Mouse (Mus musculus) bone marrow, adult 2 months (tissue): ENCODE results near the gene Trdn. TPM values are rescaled to one million over a fixed set of nuclear protein-coding genes. Genes with fewer than 3 reads are reported as not detected.

Experiments used
- H3K27ac ChIP-seq: fragments of 200-500 bp; 2 replicates; pipeline ENCODE4 v1.5.1; 2012; ENCODE audit warnings: low read depth, mild to moderate bottlenecking, control low read depth, inconsistent platforms, low read length; ENCODE audit not compliant: control insufficient read depth, poor library complexity, insufficient read depth
- H3K4me1 ChIP-seq: fragments of 200-500 bp; 2 replicates; pipeline ENCODE4 v1.6.1; 2011; ENCODE audit warnings: low read length; ENCODE audit not compliant: control insufficient read depth, insufficient read depth
- H3K4me3 ChIP-seq: fragments of 200-500 bp; replicated peaks from 2 replicates; pipeline ENCODE3; 2011; ENCODE audit warnings: mild to moderate bottlenecking, low read depth, low read length, control low read depth; ENCODE audit not compliant: control insufficient read depth
- CTCF ChIP-seq: fragments of 200-500 bp; IDR thresholded peaks from 2 replicates; pipeline ENCODE4 v1.5.1; 2011; ENCODE audit warnings: low read length, control low read depth; ENCODE audit not compliant: control insufficient read depth, insufficient read depth
- POLR2A ChIP-seq: fragments of 200-500 bp; IDR thresholded peaks from 2 replicates; pipeline ENCODE4 v1.6.1; 2011; ENCODE audit warnings: low read depth, mild to moderate bottlenecking, control low read depth, low read length, borderline replicate concordance; ENCODE audit not compliant: control insufficient read depth
- WGBS: fragments of 180-500 bp; shearing (Covaris S2); methylation state at CpG from one replicate; pipeline ENCODE4 v1.1.7; 2018; 5-methylcytosine and 5-hydroxymethylcytosine counted together
- polyA plus RNA-seq: library from polyadenylated mRNA; stranded (reverse); fragments of >200 nt; gene quantifications from 2 replicates; pipeline ENCODE4 v1.2.4, GENCODE M21; 2011; ENCODE audit warnings: low replicate concordance; ENCODE audit not compliant: missing spikeins, insufficient read depth, insufficient read length

Trdn gene
- polyA plus RNA-seq, 1 experiment = 3.0 TPM

DNA sequence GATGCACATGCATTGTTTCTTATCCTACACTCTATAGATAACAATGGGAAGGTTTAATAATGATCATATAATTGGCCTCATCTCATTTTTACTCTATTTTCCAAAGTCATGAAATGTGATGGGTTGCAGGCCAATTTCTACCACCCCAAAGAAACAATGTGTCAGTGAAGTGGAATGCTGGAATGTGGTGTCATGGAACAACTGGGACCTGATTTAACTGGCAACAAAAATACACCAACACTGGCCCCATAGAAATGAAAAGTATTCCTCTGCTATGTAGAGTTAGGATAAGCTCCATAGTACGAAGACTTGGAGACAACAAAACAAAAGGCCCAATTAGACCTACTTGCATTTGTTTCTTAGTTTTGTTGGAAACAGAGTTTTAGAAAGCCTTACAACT lies 173.6 kb downstream of the Trdn start:
- Histone ChIP-seq H3K4me3 (no peak overlapping the region), H3K27ac (no peak overlapping the region), H3K4me1 (no peaks in the 10 kb centered on the region)
- TF ChIP-seq POLR2A = no peak
- WGBS = 75% methylated on average over 1 of the region's 1 CpGs

GRCm38 (mm10) chr10:33256202-33256601 lies 175.8 kb downstream of the Trdn start:
- WGBS = 37% methylated on average over 1 of the region's 1 CpGs
- Histone ChIP-seq H3K4me3 (no peak overlapping the region), H3K27ac (no peak overlapping the region), H3K4me1 (no peaks in the 10 kb centered on the region)
- TF ChIP-seq POLR2A (no peak), CTCF (no peak)

GRCm38 (mm10) chr10:33304982-33305381 lies 224.6 kb downstream of the Trdn start:
- 28% methylated on average over 2 of the region's 2 CpGs for WGBS
- no peak for TF ChIP-seq POLR2A

DNA sequence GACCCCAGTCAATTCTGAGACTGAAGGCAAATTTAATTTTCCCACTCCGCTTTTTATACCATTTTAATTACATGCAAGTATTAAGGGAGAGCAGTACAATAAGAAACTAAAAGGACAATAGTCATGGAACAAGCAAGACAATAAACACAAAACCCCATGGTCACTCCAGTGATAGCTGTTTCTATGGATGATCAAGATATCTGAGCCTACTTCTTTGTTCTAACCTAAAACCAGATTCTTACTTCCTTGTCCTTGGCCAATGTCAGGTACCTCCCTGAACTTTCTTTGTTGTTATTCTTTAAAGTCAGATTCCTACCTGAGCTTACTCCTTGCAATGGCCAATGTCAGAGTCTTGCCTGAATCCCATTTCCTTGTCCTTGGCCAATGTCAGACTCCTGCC lies 272.7 kb downstream of the Trdn start:
- TF ChIP-seq CTCF = no peak
- no peak for TF ChIP-seq POLR2A
- Histone ChIP-seq H3K4me1 (no peaks in the 10 kb centered on the region), H3K27ac (no peak overlapping the region), H3K4me3 (no peak overlapping the region)
- WGBS = 74% methylated on average over 1 of the region's 1 CpGs

More at GRCm38 (mm10) chr10:33304982-33305381, 224.6 kb downstream of the Trdn start:
- Histone ChIP-seq H3K4me3 (no peak overlapping the region), H3K4me1 (no peaks in the 10 kb centered on the region), H3K27ac (no peak overlapping the region)

GRCm38 (mm10) chr10:33366521-33366920 lies 286.2 kb downstream of the Trdn start:
- TF ChIP-seq CTCF (no peak), POLR2A (no peak)
- Histone ChIP-seq H3K4me3 (no peak overlapping the region), H3K4me1 (no peaks in the 10 kb centered on the region), H3K27ac (no peak overlapping the region)

- TF ChIP-seq CTCF (no peak), POLR2A (no peak)
- no peaks in the 10 kb centered on the region for H3K4me1 ChIP-seq
- no peak overlapping the region for H3K4me3 ChIP-seq
- 68% methylated on average over 2 of the region's 2 CpGs for WGBS
- H3K27ac ChIP-seq = no peak overlapping the region
These were observed 290.2 kb downstream of the Trdn start for GRCm38 (mm10) chr10:33370534-33370933.

DNA sequence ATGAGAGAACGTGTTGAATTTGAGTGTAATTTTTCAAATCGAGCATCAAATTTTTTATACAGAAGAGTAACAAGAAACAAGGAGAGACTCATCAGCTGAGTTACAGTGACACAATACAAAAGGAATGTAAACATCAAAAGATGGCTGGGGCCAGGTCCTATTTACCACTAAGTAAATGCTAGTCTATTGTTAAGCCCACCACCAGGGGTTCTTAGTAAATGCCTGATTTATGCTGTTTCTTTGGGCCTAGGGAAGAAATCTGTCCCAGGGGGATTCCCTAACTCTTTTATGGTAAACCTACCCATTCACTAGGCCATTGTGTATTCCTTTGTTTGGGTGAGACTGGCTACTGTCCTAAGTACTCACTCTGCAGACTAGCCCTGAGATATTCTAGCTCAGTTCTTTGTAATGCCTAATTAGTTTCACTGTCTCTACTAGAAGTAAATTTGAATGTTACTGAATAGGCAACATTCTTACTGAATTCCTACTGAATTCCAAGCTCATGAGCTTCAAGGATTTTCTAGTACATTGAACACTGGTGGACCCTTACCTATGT lies 295.2 kb downstream of the Trdn start:
- TF ChIP-seq POLR2A (no peak), CTCF (no peak)
- H3K4me3 ChIP-seq = no peak overlapping the region
- no peak overlapping the region for H3K27ac ChIP-seq
- no peaks in the 10 kb centered on the region for H3K4me1 ChIP-seq
- 70% methylated on average over 2 of the region's 2 CpGs for WGBS

Other genes starting within 250 kb of the Trdn start
- not detected in 2 replicates for gene Nkain2, start 190.1 kb upstream of the Trdn start, polyA plus RNA-seq